Mouse (Mus musculus): ENCODE results near the gene Eno4. TPM values are rescaled to one million over a fixed set of nuclear protein-coding genes. Genes with fewer than 3 reads are reported as not detected.

Gene Eno4
- polyA plus RNA-seq (2012; rRNA removed; ENCODE audit: low replicate concordance) = 0.10 TPM in 1 of 2 replicates, not detected in the other

DNA sequence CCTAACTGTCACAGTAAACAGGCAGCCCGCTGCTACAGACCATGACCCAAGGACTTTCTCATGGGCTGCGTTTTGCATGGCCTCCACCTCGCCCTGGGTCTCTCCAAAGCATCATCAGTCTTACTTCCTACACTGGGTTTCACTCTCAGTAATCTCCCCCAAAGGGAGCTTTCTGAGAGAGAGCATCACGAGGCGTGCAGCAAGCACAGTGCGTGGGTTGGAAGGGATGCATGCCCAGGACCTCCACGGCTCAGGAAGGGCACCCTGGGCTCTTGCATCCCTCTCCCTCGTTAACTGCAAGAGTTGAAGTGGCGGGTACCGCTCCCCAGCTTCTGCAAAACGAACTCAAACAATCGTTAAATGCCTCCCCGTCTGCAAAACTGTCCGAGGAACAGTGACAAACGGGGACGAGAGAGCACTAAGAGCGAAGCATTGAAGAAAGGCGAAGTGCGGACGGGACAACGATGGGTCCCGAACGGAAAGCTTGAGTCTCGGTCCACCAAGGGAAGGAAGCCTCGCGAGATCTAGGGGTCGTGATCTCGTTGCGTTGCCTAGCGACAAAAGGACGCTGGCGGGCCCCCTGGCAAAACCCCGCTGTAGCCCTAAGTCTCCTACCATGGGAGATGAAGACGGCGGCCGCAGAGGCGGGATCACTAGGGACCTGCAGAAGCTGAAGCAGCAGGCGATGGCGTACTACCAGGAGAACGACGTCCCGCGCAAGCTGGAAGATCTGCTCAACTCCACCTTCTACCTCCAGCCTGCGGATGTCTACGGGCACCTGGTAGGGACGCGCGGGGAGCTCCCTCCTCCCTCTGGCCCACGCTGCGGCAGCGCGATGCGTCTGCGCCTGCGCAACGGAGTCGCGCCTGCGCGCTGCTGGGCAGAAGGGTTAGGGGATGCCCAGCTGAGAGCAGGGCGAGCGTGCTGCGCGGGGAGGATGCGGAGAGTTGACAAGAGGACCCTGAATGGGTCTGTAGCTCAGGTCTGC lies at the start of gene Eno4, which contains the start of gene Hspa12a:
Eno4 (plus strand) TSS at position 585 of the 988 bp plus-strand sequence.
Hspa12a (minus strand) TSS at position 814 of the 988 bp plus-strand sequence.

Other genes starting within 250 kb of the Eno4 start
- gene Pnliprp1, start 214.5 kb upstream of the Eno4 start, polyA plus RNA-seq (2012; rRNA removed; ENCODE audit: low replicate concordance) = not detected in 2 replicates
- not detected in 2 replicates for gene Pnliprp2, start 183.7 kb upstream of the Eno4 start, polyA plus RNA-seq (2012; rRNA removed; ENCODE audit: low replicate concordance)
- 0.24 and 0.37 TPM in 2 replicates for gene 1700019N19Rik, start 149.0 kb upstream of the Eno4 start, polyA plus RNA-seq (2012; rRNA removed; ENCODE audit: low replicate concordance)
- 28.2 and 29.3 TPM in 2 replicates for gene Hspa12a, start 229 bp downstream of the Eno4 start, polyA plus RNA-seq (2012; rRNA removed; ENCODE audit: low replicate concordance)
- 1.5 and 3.4 TPM in 2 replicates for gene Shtn1, start 132.7 kb downstream of the Eno4 start, polyA plus RNA-seq (2012; rRNA removed; ENCODE audit: low replicate concordance)
- gene Vax1, start 226.6 kb downstream of the Eno4 start, polyA plus RNA-seq (2012; rRNA removed; ENCODE audit: low replicate concordance) = not detected in 2 replicates

All from mammary gland, adult 2 months (tissue).